Mouse (Mus musculus): ENCODE results near the gene Gmds. TPM values are rescaled to one million over a fixed set of nuclear protein-coding genes. Genes with fewer than 3 reads are reported as not detected.

Gene Gmds
- polyA plus RNA-seq, 1 experiment from 2014 or later, result 40.5 TPM

GRCm38 (mm10) chr13:31926599-31926998 lies 411.9 kb downstream of the Gmds start:
- no peaks in the 10 kb centered on the region for H3K36me3 ChIP-seq (ENCODE audit: control insufficient read depth, insufficient read depth, low read length)
- H3K4me3 ChIP-seq (ENCODE audit: low read depth, low read length), result no peak overlapping the region
- no peak overlapping the region for H3K4me2 ChIP-seq (ENCODE audit: low read depth, low read length)
- WGBS, result 76% methylated on average over 5 of the region's 5 CpGs
- no peak overlapping the region for H3K9ac ChIP-seq (replicated peaks; ENCODE audit: low read depth, low read length)
- no peak for ATAC-seq (ENCODE audit: low read depth)
- H3K4me1 ChIP-seq (ENCODE audit: control insufficient read depth, insufficient read depth, low read length), result no peaks in the 10 kb centered on the region
- H3K9me3 ChIP-seq (ENCODE audit: control insufficient read depth, low read length), result no peaks in the 10 kb centered on the region
- H3K27ac ChIP-seq (ENCODE audit: low read depth, low read length), result no peak overlapping the region
- H3K27me3 ChIP-seq (ENCODE audit: control insufficient read depth, insufficient read depth, low read length), result no peaks in the 10 kb centered on the region

- Histone ChIP-seq H3K36me3 (ENCODE audit: control insufficient read depth, insufficient read depth, low read length) (no peaks in the 10 kb centered on the region), H3K27me3 (ENCODE audit: control insufficient read depth, insufficient read depth, low read length) (no peaks in the 10 kb centered on the region), H3K4me3 (ENCODE audit: low read depth, low read length) (no peak overlapping the region), H3K4me1 (ENCODE audit: control insufficient read depth, insufficient read depth, low read length) (no peaks in the 10 kb centered on the region), H3K4me2 (ENCODE audit: low read depth, low read length) (no peak overlapping the region), H3K27ac (ENCODE audit: low read depth, low read length) (no peak overlapping the region), H3K9me3 (ENCODE audit: control insufficient read depth, low read length) (no peaks in the 10 kb centered on the region), H3K9ac (replicated peaks; ENCODE audit: low read depth, low read length) (no peak overlapping the region)
- ATAC-seq (ENCODE audit: low read depth), result no peak
- WGBS, result 78% methylated on average over 4 of the region's 4 CpGs
These were observed 414.0 kb downstream of the Gmds start for GRCm38 (mm10) chr13:31924506-31924905.

GRCm38 (mm10) chr13:31919716-31920115 lies 418.8 kb downstream of the Gmds start:
- no peak overlapping the region for H3K9ac ChIP-seq (replicated peaks; ENCODE audit: low read depth, low read length)
- no peaks in the 10 kb centered on the region for H3K36me3 ChIP-seq (ENCODE audit: control insufficient read depth, insufficient read depth, low read length)
- H3K9me3 ChIP-seq (ENCODE audit: control insufficient read depth, low read length), result no peaks in the 10 kb centered on the region
- no peak overlapping the region for H3K27ac ChIP-seq (ENCODE audit: low read depth, low read length)
- no peak for ATAC-seq (ENCODE audit: low read depth)
- H3K4me2 ChIP-seq (ENCODE audit: low read depth, low read length), result no peak overlapping the region
- 85% methylated on average over 2 of the region's 2 CpGs for WGBS
- no peaks in the 10 kb centered on the region for H3K27me3 ChIP-seq (ENCODE audit: control insufficient read depth, insufficient read depth, low read length)
- no peak overlapping the region for H3K4me3 ChIP-seq (ENCODE audit: low read depth, low read length)
- no peaks in the 10 kb centered on the region for H3K4me1 ChIP-seq (ENCODE audit: control insufficient read depth, insufficient read depth, low read length)

- Histone ChIP-seq H3K4me2 (ENCODE audit: low read depth, low read length) (no peak overlapping the region), H3K9me3 (ENCODE audit: control insufficient read depth, low read length) (no peaks in the 10 kb centered on the region), H3K9ac (replicated peaks; ENCODE audit: low read depth, low read length) (no peak overlapping the region), H3K4me1 (ENCODE audit: control insufficient read depth, insufficient read depth, low read length) (no peaks in the 10 kb centered on the region), H3K27ac (ENCODE audit: low read depth, low read length) (no peak overlapping the region), H3K4me3 (ENCODE audit: low read depth, low read length) (no peak overlapping the region), H3K27me3 (ENCODE audit: control insufficient read depth, insufficient read depth, low read length) (no peaks in the 10 kb centered on the region), H3K36me3 (ENCODE audit: control insufficient read depth, insufficient read depth, low read length) (no peaks in the 10 kb centered on the region)
- WGBS, result 41% methylated on average over 5 of the region's 5 CpGs
- ATAC-seq (ENCODE audit: low read depth), result no peak
These were observed 421.2 kb downstream of the Gmds start for GRCm38 (mm10) chr13:31917387-31917786.

GRCm38 (mm10) chr13:31915748-31916147 lies 422.8 kb downstream of the Gmds start:
- Histone ChIP-seq H3K9ac (replicated peaks; ENCODE audit: low read depth, low read length) (no peak overlapping the region), H3K27ac (ENCODE audit: low read depth, low read length) (no peak overlapping the region), H3K9me3 (ENCODE audit: control insufficient read depth, low read length) (no peaks in the 10 kb centered on the region), H3K27me3 (ENCODE audit: control insufficient read depth, insufficient read depth, low read length) (no peaks in the 10 kb centered on the region), H3K4me3 (ENCODE audit: low read depth, low read length) (no peak overlapping the region), H3K36me3 (ENCODE audit: control insufficient read depth, insufficient read depth, low read length) (no peaks in the 10 kb centered on the region), H3K4me2 (ENCODE audit: low read depth, low read length) (no peak overlapping the region), H3K4me1 (ENCODE audit: control insufficient read depth, insufficient read depth, low read length) (0 out of 2 replicates have a peak, but pooled peaks cover 3% of the 10 kb centered on the region)
- no peak for ATAC-seq (ENCODE audit: low read depth)
- 66% methylated on average over 6 of the region's 6 CpGs for WGBS

- ATAC-seq (ENCODE audit: low read depth), result no peak
These were observed 423.5 kb downstream of the Gmds start for GRCm38 (mm10) chr13:31914901-31915587.

GRCm38 (mm10) chr13:31911956-31912355 lies 426.6 kb downstream of the Gmds start:
- H3K9ac ChIP-seq (replicated peaks; ENCODE audit: low read depth, low read length), result no peak overlapping the region
- 0 out of 2 replicates have a peak, but pooled peaks cover 3% of the 10 kb centered on the region for H3K4me1 ChIP-seq (ENCODE audit: control insufficient read depth, insufficient read depth, low read length)
- H3K4me2 ChIP-seq (ENCODE audit: low read depth, low read length), result no peak overlapping the region
- 30% methylated on average over 5 of the region's 5 CpGs for WGBS
- H3K9me3 ChIP-seq (ENCODE audit: control insufficient read depth, low read length), result no peaks in the 10 kb centered on the region
- H3K27me3 ChIP-seq (ENCODE audit: control insufficient read depth, insufficient read depth, low read length), result no peaks in the 10 kb centered on the region
- no peaks in the 10 kb centered on the region for H3K36me3 ChIP-seq (ENCODE audit: control insufficient read depth, insufficient read depth, low read length)
- H3K27ac ChIP-seq (ENCODE audit: low read depth, low read length), result no peak overlapping the region
- no peak for ATAC-seq (ENCODE audit: low read depth)
- H3K4me3 ChIP-seq (ENCODE audit: low read depth, low read length), result no peak overlapping the region

More at GRCm38 (mm10) chr13:31914901-31915587, 423.5 kb downstream of the Gmds start:
- Histone ChIP-seq H3K4me1 (ENCODE audit: control insufficient read depth, insufficient read depth, low read length) (0 out of 2 replicates have a peak, but pooled peaks cover 3% of the 10 kb centered on the region), H3K9ac (replicated peaks; ENCODE audit: low read depth, low read length) (no peak overlapping the region), H3K9me3 (ENCODE audit: control insufficient read depth, low read length) (no peaks in the 10 kb centered on the region), H3K27ac (ENCODE audit: low read depth, low read length) (no peak overlapping the region), H3K36me3 (ENCODE audit: control insufficient read depth, insufficient read depth, low read length) (no peaks in the 10 kb centered on the region), H3K4me3 (ENCODE audit: low read depth, low read length) (no peak overlapping the region), H3K27me3 (ENCODE audit: control insufficient read depth, insufficient read depth, low read length) (no peaks in the 10 kb centered on the region), H3K4me2 (ENCODE audit: low read depth, low read length) (no peak overlapping the region)
- WGBS, result 88% methylated on average over 4 of the region's 4 CpGs

GRCm38 (mm10) chr13:31911362-31911761 lies 427.2 kb downstream of the Gmds start:
- WGBS, result 41% methylated on average over 2 of the region's 2 CpGs
- no peak overlapping the region for H3K4me3 ChIP-seq (ENCODE audit: low read depth, low read length)
- no peaks in the 10 kb centered on the region for H3K27me3 ChIP-seq (ENCODE audit: control insufficient read depth, insufficient read depth, low read length)
- no peaks in the 10 kb centered on the region for H3K36me3 ChIP-seq (ENCODE audit: control insufficient read depth, insufficient read depth, low read length)
- no peak for ATAC-seq (ENCODE audit: low read depth)
- H3K9ac ChIP-seq (replicated peaks; ENCODE audit: low read depth, low read length), result no peak overlapping the region
- no peaks in the 10 kb centered on the region for H3K9me3 ChIP-seq (ENCODE audit: control insufficient read depth, low read length)
- no peak overlapping the region for H3K27ac ChIP-seq (ENCODE audit: low read depth, low read length)
- H3K4me2 ChIP-seq (ENCODE audit: low read depth, low read length), result no peak overlapping the region
- H3K4me1 ChIP-seq (ENCODE audit: control insufficient read depth, insufficient read depth, low read length), result 0 out of 2 replicates have a peak, but pooled peaks cover 3% of the 10 kb centered on the region

GRCm38 (mm10) chr13:31909031-31909430 lies 429.5 kb downstream of the Gmds start:
- H3K4me1 ChIP-seq (ENCODE audit: control insufficient read depth, insufficient read depth, low read length), result 0 out of 2 replicates have a peak, but pooled peaks cover 3% of the 10 kb centered on the region
- ATAC-seq (ENCODE audit: low read depth), result no peak
- H3K36me3 ChIP-seq (ENCODE audit: control insufficient read depth, insufficient read depth, low read length), result no peaks in the 10 kb centered on the region
- no peak overlapping the region for H3K4me2 ChIP-seq (ENCODE audit: low read depth, low read length)
- no peak overlapping the region for H3K27ac ChIP-seq (ENCODE audit: low read depth, low read length)
- no peaks in the 10 kb centered on the region for H3K9me3 ChIP-seq (ENCODE audit: control insufficient read depth, low read length)
- WGBS, result 86% methylated on average over 3 of the region's 3 CpGs
- H3K4me3 ChIP-seq (ENCODE audit: low read depth, low read length), result no peak overlapping the region
- H3K9ac ChIP-seq (replicated peaks; ENCODE audit: low read depth, low read length), result no peak overlapping the region
- H3K27me3 ChIP-seq (ENCODE audit: control insufficient read depth, insufficient read depth, low read length), result no peaks in the 10 kb centered on the region

All from neural tube, embryonic 14.5 days (tissue).